Mouse (Mus musculus): ENCODE data around the gene Pde3a.

The Pde3a gene

DNA sequence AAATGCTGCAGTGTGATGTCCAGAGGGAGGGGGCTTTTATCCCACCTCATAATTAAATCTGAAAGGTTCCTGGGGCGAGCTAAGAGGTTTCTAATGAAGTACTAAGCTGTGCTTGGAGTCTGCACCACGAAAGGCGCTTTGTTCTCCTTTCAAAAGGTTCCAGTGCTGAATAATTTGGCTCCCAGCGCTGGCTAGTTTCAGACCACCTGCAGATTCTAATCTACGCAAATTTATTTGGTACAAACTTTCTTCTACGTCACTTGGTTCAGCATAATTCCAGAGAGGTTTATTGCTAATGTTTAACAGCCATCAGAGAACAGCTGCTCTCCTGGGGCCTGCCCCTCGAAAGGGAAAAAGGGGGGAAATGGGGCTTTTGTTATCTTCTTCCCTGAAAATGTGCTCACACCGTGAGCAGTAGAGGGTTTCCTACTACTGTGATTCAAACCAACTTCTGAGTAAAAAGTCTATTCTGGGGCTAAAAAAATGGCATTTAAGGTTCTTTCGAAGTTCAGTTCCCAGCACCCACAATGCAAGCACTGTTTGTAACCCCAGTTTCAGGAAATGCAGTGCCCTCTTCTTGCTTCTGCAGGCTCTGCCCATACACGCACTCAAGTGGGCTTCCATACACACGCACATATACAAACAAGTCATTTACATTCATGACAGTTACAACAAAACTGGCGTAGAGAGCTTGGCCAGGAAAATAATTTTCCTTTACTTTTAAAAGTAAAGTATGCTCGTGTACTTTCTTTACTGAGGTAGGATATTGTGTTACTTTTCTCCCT is 246.8 kb downstream of the Pde3a start:
- DNase-seq (ENCODE audit: low spot score in 2 of 2), result no peak

DNA sequence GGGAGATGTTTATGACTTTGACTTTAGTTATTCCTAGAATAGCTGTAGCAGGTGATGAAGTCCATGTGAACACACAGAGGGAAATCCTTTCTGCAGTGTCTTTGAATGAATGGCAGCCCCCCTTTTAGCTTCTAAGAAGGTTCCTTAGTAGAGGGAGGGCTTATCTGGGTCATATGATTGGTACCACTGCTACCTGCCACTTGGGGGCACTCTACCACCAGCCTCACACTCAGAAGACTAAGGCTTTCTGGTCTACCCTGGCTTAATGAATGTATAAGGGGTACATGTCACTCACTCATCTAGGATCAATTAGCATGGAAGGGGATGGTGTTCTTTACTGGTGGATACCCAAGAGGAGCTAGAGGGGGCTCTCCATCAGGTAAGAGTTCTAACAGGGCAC is 250.4 kb downstream of the Pde3a start:
- no peak for DNase-seq (ENCODE audit: low spot score in 2 of 2)

DNA sequence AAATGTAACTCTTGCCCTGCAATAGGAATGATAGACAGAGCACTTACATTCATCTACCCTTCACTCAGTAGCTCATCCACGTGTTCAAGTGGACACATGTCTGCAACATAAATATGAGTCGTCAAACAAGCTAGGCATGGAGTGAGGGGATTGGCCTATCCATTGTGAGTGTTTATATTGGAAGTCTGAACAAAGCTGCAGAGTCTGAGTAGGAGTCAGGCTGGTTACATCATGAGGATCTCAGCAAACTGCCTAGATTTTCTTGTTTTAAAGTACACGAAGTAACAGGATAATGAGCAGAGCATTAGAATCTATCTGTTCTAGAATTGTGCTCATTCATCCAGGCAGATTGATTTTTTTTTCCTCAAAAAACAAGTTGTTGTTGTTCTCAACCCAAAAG is 252.1 kb downstream of the Pde3a start:
- DNase-seq (ENCODE audit: low spot score in 2 of 2), result no peak

DNA sequence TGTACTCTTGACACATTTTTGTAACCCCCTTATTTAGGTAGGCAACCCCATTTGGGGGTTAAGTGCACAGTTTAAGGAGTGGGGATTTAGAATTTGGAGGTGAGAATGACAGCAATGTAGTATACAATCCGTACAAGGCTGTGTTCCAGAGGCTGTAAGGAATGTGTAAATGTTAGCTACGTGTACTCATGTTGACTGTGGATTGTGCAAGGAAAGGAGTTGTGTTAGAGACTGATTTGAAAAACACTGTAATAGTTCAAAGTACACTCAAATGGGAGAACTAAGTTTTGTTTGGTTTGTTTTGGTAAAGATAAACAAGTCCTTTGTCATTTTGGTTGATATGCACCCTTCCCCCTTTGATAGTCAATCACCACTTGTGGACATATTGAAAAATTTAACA is 273.5 kb downstream of the Pde3a start:
- DNase-seq (ENCODE audit: low spot score in 2 of 2), result no peak

DNA sequence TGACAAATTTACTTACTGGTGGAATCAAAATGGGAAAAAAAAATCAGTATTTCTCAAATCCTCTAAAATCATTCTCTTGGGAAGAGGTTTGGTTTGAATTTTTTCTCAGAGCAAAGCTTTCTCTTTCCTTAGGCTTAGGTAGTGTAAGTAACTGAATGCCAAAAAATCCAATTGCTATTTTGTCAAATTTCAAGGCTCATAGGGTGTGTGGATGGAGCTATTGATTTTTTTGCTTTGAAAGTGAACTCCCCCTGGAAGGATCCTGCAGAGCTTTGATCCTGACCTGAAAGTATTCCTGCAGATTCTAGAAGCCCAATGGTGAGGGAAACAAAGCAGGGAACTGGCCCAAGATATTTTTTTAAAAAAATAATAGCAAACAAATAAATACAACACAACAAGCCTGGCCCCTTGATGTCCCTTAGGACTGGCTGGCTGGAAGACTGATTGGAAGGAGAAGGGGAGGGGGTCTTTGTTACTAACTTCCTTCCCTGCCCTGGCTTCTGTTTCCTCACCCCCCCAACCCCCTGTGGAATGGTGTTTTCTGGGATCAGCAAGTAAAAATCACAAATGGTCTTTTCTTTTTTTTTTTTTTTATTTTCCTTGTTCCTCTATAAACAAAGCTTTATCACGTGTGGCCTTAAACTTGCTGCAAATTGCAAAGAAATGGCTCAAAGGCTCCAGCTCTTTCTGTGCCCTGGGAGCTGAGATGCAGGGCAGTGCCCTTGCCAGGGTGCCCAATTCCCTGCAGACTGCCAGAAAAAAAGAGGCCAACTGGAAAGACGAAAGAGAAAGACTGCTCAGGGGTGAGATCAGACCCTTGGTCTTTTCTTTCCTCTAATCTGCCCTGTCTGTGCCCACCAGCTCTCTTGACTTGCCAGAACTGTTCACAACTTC is 274.9 kb downstream of the Pde3a start, which contains the start of gene Slco1c1:
Slco1c1 (plus strand) TSS at position 622 of the 894 bp plus-strand sequence.
- no peak for DNase-seq (ENCODE audit: low spot score in 2 of 2)

DNA sequence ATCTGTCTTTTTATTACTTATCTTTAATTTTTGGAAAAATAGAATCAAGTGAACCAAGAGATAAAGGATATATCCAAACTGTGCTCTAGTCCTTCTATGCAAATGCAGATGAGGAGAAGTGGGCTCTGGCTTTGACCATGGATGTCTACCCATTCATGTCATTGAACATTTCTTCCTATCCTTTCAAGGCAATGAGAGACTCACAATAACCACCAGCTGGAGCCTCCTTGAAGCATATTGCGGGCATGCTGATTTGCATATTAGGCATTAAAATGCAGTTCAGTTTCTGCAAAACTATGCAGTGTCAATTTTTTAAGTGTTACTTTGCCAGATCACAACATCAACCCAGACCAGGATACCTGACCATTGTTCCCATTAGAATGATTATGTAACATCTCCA is 276.7 kb downstream of the Pde3a start:
- DNase-seq (ENCODE audit: low spot score in 2 of 2), result no peak

DNA sequence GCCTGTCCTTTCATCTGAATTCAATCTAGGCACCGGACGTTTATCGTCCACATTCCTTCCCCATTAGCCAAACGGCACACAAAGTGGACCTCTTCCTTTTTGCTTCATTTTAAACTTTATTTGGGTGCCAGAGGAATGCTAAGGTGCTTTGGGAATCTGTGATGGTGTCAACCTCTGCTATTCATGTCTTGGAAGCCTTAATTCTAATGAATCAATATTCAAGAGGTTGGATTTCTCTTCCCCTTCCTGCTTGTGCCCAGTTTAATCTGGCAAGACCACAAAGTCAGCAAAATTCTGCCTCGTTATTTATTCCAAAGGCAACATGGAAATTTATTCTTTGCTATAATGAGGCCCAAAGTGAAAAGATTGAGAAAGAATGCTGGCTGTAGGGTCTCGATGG is 281.8 kb downstream of the Pde3a start:
- DNase-seq (ENCODE audit: low spot score in 2 of 2), result no peak

DNA sequence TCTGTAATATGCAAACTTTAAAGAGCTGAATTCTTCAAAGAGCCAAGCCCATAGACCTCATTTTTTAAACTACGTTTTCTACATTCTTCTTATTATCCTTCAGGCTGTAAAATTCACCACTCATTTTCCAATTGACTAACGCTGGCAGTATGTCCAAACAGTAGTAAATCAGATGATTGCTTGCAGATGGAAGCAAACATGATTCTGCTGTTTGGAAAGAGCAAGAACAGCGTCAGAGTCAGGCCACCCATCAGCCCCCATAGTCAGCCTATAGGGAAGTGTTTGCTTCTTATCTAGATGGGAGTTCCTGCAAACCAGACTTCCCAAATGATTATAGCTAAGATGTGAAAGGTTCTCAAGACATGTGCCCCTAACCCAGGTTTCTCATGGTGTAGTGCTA is 288.2 kb downstream of the Pde3a start:
- DNase-seq (ENCODE audit: low spot score in 2 of 2), result no peak

DNA sequence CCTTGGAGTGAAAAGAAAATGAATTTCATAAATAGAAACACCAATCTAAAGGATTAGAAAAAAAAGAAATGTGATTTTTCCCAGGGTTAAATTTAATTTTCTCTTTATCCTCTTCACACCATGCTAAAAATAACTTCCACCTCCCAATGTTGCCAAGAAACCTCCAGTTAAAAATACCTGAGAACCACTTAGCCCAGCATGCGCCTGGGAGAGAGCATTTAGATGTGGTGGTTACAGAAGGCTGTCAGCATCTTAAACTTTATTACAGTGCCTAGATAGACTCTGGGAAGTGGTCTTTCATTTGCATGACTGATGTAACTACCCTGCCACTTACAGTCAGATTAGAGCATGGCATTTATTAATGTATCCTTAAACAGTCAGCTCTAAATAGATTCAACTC is 292.1 kb downstream of the Pde3a start:
- no peak for DNase-seq (ENCODE audit: low spot score in 2 of 2)

DNA sequence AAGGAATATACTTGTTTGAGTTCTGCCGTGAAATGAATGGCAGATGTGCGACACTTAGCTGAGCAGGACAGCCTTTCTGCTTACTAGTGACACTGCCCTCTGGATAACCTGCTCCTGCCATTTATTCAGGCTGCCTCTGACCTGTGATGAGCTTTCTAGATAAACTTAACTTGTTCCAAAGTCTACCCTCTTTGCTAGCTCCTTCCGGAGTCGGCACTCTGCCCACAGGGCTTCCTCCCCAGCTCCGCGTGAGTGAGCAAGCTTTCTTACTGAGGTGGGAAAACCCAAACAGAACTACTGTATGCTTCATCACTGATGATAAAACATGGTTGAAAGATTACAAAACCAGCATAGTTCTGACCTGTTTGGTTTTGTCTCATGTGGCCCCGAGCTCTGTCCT is 294.3 kb downstream of the Pde3a start:
- no peak for DNase-seq (ENCODE audit: low spot score in 2 of 2)
